Mouse (Mus musculus) spleen, postnatal 14 days (tissue): ENCODE measurements at regions not wholly inside any gene's neighbourhood (a gene's known extent, or its start where the extent isn't known, plus 50 kb on each side); places are given as distances from the start of the nearest gene placed in this dataset.
"Not testable (repeated sequence)": the region's sequence is repeated elsewhere in the genome, so short reads cannot be mapped to it uniquely, and the experiment has no call there.

Experiments
- DNase-seq, 2 experiments: peaks; one replicate each; pipeline ENCODE4 v3.0.0; 2021 to 2022; ENCODE audit warnings: low spot score in 2 of 2

DNA sequence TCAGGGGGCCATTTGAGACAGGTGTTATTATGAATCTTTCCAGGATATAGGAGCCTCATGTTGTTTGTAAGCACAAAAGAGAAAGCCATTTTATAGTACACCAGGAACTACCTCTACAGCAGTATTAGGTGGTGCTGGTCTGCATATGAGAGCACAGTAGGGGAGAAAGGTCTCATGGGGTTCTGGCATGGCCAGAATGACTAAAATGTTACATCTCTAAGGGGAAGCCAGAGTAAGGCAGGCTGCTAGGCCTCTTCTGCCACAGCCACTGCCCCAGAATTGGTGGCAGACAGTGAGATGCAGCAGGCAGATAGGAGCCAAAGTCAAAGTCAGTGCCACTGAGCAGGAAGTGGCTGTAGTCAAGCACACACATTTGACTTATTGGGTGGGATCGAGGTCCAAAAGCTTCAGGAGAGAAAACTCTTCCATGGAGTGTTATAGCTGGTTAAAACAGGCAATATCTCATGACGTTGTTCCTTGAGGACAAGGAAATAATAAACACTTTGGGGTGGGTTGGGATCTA lies 147.2 kb downstream of the Hira start:
- DNase-seq, result no peak

- no peak for DNase-seq
Measured at GRCm38 (mm10) chr16:19025227-19025932, 148.5 kb downstream of the Hira start.

DNA sequence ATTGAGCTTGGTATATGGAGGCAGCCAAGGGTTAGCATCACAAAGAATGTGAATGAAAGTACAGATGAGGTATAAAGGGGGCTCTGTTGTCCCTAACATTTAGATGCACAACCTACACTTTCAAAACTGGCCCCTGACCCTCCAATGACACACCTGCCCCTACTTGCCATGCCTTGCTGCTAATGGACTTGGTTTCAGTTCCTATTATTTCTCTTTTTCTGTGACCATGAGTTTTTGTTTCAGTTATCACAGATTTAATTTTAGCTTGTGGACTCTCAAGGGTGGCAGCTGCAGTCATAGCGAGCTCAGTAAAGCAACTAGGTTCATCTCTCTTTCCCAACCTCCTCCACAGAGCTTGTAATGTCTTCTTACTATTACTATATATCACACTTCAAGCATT lies 150.3 kb downstream of the Hira start:
- DNase-seq, result no peak

DNA sequence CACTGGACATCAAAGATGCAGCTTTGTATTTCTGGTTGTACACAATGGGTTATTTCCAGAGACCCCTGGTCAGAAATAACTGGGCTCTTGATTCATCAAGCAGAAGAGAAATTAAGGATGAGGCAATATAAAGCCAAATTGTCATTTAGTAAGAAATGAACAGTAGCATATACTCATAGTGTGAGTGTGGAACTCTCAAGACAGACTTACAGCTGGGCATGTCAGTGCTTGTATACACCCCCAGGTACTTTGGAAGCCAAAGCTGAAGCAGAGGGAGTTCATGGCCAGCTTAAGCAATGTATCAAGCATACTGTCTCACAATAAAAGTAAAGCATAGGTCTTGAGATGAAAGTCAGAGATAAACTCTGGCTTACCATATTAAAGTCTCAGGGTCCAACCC lies 155.7 kb downstream of the Hira start:
- DNase-seq, result no peak

- DNase-seq, result no peak
Measured at GRCm38 (mm10) chr16:19035781-19036180, 158.9 kb downstream of the Hira start.

DNA sequence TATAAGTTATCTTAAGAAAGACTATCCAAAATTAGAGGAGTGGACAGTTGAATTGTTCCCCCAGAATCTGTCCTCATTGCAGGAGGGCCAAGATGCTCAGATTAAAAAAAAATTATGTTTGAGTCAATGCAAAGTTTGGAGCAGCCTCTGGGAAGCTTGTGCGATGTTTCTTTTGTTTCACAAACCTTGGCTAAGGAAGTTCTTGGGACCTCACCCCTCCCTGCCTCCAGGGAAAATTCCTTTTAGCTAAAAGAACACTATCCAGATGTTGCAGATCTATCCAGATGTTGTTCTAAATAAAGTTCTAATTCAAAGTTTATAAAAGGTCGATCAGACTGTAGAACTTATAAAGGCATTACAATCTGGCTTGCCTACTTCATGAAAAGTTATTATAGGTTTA lies 160.8 kb downstream of the Hira start:
- no peak for DNase-seq

GRCm38 (mm10) chr16:19052791-19053190 lies 176.0 kb downstream of the Hira start:
- peak in 1 of 2 experiments; percentile 26 for DNase-seq

GRCm38 (mm10) chr16:19060343-19060742 lies 183.5 kb downstream of the Hira start:
- no peak for DNase-seq

GRCm38 (mm10) chr16:19061796-19062195 lies 185.0 kb downstream of the Hira start:
- no peak for DNase-seq

DNA sequence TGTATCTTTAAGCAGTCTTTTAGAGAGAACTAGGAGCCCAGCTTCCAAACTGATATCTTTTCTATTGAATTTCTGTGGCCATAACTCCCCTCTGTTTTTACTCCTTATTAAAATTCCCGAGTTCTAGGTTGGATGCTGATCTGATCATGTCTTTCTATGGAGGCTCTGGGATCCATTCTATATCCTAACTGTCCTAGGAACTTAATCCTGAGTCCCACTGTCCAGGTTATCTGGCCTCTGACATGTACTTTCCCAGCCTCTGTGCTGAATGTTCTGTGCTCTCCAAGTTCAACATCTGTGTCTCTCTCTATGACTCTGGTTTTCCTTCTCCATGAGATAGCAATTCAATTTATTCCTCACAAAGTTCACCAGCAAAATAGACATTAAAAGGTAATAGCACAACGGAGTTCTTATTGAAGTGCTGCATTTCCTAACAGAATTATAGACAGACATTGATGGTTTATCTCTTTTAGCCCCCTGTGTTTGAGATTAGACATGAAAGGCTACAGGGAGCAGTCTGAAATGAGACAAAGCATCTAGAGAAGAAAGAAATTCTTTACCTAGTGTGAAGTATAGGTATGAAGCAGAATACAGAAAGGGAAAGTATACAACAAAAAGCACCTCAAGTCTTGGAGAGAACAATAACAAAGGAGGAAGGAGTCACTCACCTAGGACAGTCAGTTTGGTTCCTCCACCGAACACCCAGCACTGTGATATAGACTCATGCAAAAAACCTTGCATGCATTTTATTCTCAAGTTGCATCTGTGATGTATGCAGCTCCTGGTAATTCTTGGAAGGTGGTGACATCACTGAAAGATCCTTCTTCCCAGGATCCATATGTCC lies 185.9 kb downstream of the Hira start:
- no peak for DNase-seq

- DNase-seq, result no peak
Measured at GRCm38 (mm10) chr16:19063401-19063762, 186.5 kb downstream of the Hira start.

DNA sequence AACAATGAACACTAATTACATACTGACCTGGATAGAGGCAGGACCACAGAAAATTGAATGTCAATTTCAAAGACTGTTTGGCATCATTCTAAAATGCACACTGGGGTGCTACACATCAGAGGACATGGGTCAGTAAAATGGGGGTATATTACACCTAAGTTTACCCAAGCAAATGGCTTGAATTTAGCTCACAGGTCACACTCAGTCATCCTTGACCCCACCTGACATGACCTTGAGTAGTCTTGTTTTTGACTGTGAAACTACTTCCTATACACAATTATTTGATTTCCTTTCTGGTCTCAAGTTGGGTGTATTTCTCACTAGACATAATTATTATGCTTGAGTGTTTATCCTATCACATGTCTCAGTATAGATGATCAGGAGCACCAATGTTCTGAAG lies 187.6 kb downstream of the Hira start:
- no peak for DNase-seq

DNA sequence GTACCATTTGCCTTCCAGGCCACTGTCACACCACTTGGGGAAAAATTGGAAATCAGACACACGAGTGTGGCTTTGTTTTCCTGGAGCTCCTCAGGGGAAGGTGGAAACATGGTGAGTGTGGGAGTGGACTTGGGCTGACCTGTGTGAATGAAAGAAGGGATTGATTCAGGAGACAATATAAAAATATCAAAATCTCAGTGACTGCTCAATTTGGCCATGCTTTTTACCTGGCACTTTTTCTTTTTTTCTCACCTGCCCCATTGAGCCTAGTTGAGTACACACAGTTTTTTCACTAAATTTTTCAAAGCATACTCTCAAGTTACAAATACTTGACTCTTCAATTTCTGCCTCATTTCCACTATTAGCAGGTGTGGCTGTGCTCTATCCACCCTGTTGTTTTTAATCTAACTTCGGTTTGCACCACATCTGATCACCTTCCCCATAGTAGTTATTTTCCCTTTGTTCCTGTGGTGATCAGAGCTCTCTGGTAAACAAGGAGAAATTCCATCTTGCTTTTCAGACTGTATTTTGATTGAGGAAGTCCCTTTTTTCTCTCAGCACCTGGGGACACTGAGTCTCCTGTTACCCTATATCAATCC lies 188.8 kb downstream of the Hira start:
- DNase-seq, result no peak

- DNase-seq, result no peak
Measured at GRCm38 (mm10) chr16:19066700-19067310, 190.0 kb downstream of the Hira start.

GRCm38 (mm10) chr16:19083503-19083902 lies 206.7 kb downstream of the Hira start:
- not testable (repeated sequence) for DNase-seq

DNA sequence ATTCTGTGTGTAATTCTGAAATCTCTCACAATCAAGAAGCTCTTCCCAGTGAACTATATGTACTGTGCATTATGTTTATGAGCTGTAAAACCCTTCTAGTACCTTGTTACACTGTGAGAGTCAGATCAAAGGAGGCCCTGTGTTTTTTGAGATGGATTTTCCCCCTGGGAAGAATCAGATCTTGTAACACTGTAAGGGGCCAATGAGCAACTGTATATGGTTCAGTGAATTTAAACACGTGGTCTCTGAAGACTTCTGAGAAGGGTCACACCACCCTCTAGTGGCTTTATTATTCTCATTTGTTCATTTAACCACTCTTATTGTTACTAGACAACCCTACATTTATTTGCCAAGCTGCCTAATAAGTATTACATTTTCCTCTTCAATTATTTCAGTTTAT lies 211.1 kb downstream of the Hira start:
- no peak for DNase-seq
